Mouse (Mus musculus): Measurements from ENCODE around the gene Togaram2. TPM values are rescaled to one million over a fixed set of nuclear protein-coding genes. Genes with fewer than 3 reads are reported as not detected.

Togaram2 gene
- polyA plus RNA-seq, 1 experiment from 2014 or later = not detected

GRCm38 (mm10) chr17:71730655-71731054, 57.6 kb downstream of the Togaram2 start:
- WGBS = 85% methylated on average over 2 of the region's 2 CpGs
- no peaks in the 10 kb centered on the region for H3K4me1 ChIP-seq (ENCODE audit: control insufficient read depth, insufficient read depth, low read length)
- no peak overlapping the region for H3K9ac ChIP-seq (ENCODE audit: low read length)
- no peak for DNase-seq (ENCODE audit: low spot score)
- no peaks in the 10 kb centered on the region for H3K27me3 ChIP-seq (ENCODE audit: control insufficient read depth, insufficient read depth, low read length)
- no peaks in the 10 kb centered on the region for H3K9me3 ChIP-seq (ENCODE audit: control insufficient read depth, low read length)
- no peak overlapping the region for H3K4me3 ChIP-seq (ENCODE audit: low read depth, low read length)
- H3K4me2 ChIP-seq (ENCODE audit: low read depth) = no peak overlapping the region
- ATAC-seq (ENCODE audit: insufficient read depth, low FRiP score, low TSS enrichment) = no peak
- no peaks in the 10 kb centered on the region for H3K36me3 ChIP-seq (ENCODE audit: control insufficient read depth, insufficient read depth, low read length)
- no peak overlapping the region for H3K27ac ChIP-seq (ENCODE audit: low read depth, low read length)

- Histone ChIP-seq H3K4me2 (ENCODE audit: low read depth) (no peak overlapping the region), H3K36me3 (ENCODE audit: control insufficient read depth, insufficient read depth, low read length) (no peaks in the 10 kb centered on the region), H3K27me3 (ENCODE audit: control insufficient read depth, insufficient read depth, low read length) (no peaks in the 10 kb centered on the region), H3K4me1 (ENCODE audit: control insufficient read depth, insufficient read depth, low read length) (no peaks in the 10 kb centered on the region), H3K27ac (ENCODE audit: low read depth, low read length) (no peak overlapping the region), H3K4me3 (ENCODE audit: low read depth, low read length) (no peak overlapping the region), H3K9ac (ENCODE audit: low read length) (no peak overlapping the region), H3K9me3 (ENCODE audit: control insufficient read depth, low read length) (no peaks in the 10 kb centered on the region)
- ATAC-seq (ENCODE audit: insufficient read depth, low FRiP score, low TSS enrichment) = no peak
- 75% methylated on average over 3 of the region's 3 CpGs for WGBS
- no peak for DNase-seq (ENCODE audit: low spot score)
Observed at GRCm38 (mm10) chr17:71736442-71736841, 63.4 kb downstream of the Togaram2 start.

- no peaks in the 10 kb centered on the region for H3K27me3 ChIP-seq (ENCODE audit: control insufficient read depth, insufficient read depth, low read length)
- DNase-seq (ENCODE audit: low spot score) = no peak
- H3K4me1 ChIP-seq (ENCODE audit: control insufficient read depth, insufficient read depth, low read length) = no peaks in the 10 kb centered on the region
- no peak overlapping the region for H3K27ac ChIP-seq (ENCODE audit: low read depth, low read length)
- no peaks in the 10 kb centered on the region for H3K9me3 ChIP-seq (ENCODE audit: control insufficient read depth, low read length)
- H3K9ac ChIP-seq (ENCODE audit: low read length) = no peak overlapping the region
- ATAC-seq (ENCODE audit: insufficient read depth, low FRiP score, low TSS enrichment) = no peak
- H3K4me2 ChIP-seq (ENCODE audit: low read depth) = no peak overlapping the region
- 84% methylated on average over 3 of the region's 3 CpGs for whole genome bisulfite sequencing
- no peak overlapping the region for H3K4me3 ChIP-seq (ENCODE audit: low read depth, low read length)
- no peaks in the 10 kb centered on the region for H3K36me3 ChIP-seq (ENCODE audit: control insufficient read depth, insufficient read depth, low read length)
Observed at GRCm38 (mm10) chr17:71742156-71742555, 69.1 kb downstream of the Togaram2 start.

- Histone ChIP-seq H3K9me3 (ENCODE audit: control insufficient read depth, low read length) (no peaks in the 10 kb centered on the region), H3K4me3 (ENCODE audit: low read depth, low read length) (no peak overlapping the region), H3K9ac (ENCODE audit: low read length) (no peak overlapping the region), H3K27me3 (ENCODE audit: control insufficient read depth, insufficient read depth, low read length) (no peaks in the 10 kb centered on the region), H3K36me3 (ENCODE audit: control insufficient read depth, insufficient read depth, low read length) (no peaks in the 10 kb centered on the region), H3K27ac (ENCODE audit: low read depth, low read length) (no peak overlapping the region), H3K4me2 (ENCODE audit: low read depth) (no peak overlapping the region), H3K4me1 (ENCODE audit: control insufficient read depth, insufficient read depth, low read length) (no peaks in the 10 kb centered on the region)
- ATAC-seq (ENCODE audit: insufficient read depth, low FRiP score, low TSS enrichment) = no peak
- 42% methylated on average over 5 of the region's 5 CpGs for WGBS
- DNase-seq (ENCODE audit: low spot score) = no peak
Observed at GRCm38 (mm10) chr17:71742935-71743334, 69.9 kb downstream of the Togaram2 start.

- H3K27me3 ChIP-seq (ENCODE audit: control insufficient read depth, insufficient read depth, low read length) = no peaks in the 10 kb centered on the region
- no peak for DNase-seq (ENCODE audit: low spot score)
- no peak overlapping the region for H3K4me3 ChIP-seq (ENCODE audit: low read depth, low read length)
- no peaks in the 10 kb centered on the region for H3K4me1 ChIP-seq (ENCODE audit: control insufficient read depth, insufficient read depth, low read length)
- no peak overlapping the region for H3K27ac ChIP-seq (ENCODE audit: low read depth, low read length)
- no peak overlapping the region for H3K4me2 ChIP-seq (ENCODE audit: low read depth)
- 60% methylated on average over 9 of the region's 9 CpGs for WGBS
- H3K9me3 ChIP-seq (ENCODE audit: control insufficient read depth, low read length) = no peaks in the 10 kb centered on the region
- no peak overlapping the region for H3K9ac ChIP-seq (ENCODE audit: low read length)
- ATAC-seq (ENCODE audit: insufficient read depth, low FRiP score, low TSS enrichment) = no peak
- no peaks in the 10 kb centered on the region for H3K36me3 ChIP-seq (ENCODE audit: control insufficient read depth, insufficient read depth, low read length)
Observed at GRCm38 (mm10) chr17:71746114-71746513, 73.1 kb downstream of the Togaram2 start.

GRCm38 (mm10) chr17:71747561-71747960, 74.5 kb downstream of the Togaram2 start:
- H3K9me3 ChIP-seq (ENCODE audit: control insufficient read depth, low read length) = no peaks in the 10 kb centered on the region
- no peak overlapping the region for H3K4me2 ChIP-seq (ENCODE audit: low read depth)
- no peak for ATAC-seq (ENCODE audit: insufficient read depth, low FRiP score, low TSS enrichment)
- no peaks in the 10 kb centered on the region for H3K27me3 ChIP-seq (ENCODE audit: control insufficient read depth, insufficient read depth, low read length)
- no peak overlapping the region for H3K4me3 ChIP-seq (ENCODE audit: low read depth, low read length)
- 84% methylated on average over 8 of the region's 8 CpGs for WGBS
- no peak overlapping the region for H3K27ac ChIP-seq (ENCODE audit: low read depth, low read length)
- no peaks in the 10 kb centered on the region for H3K36me3 ChIP-seq (ENCODE audit: control insufficient read depth, insufficient read depth, low read length)
- H3K9ac ChIP-seq (ENCODE audit: low read length) = no peak overlapping the region
- no peaks in the 10 kb centered on the region for H3K4me1 ChIP-seq (ENCODE audit: control insufficient read depth, insufficient read depth, low read length)
- DNase-seq (ENCODE audit: low spot score) = no peak

- Histone ChIP-seq H3K9me3 (ENCODE audit: control insufficient read depth, low read length) (no peaks in the 10 kb centered on the region), H3K4me3 (ENCODE audit: low read depth, low read length) (no peak overlapping the region), H3K36me3 (ENCODE audit: control insufficient read depth, insufficient read depth, low read length) (no peaks in the 10 kb centered on the region), H3K27me3 (ENCODE audit: control insufficient read depth, insufficient read depth, low read length) (no peaks in the 10 kb centered on the region), H3K27ac (ENCODE audit: low read depth, low read length) (no peak overlapping the region), H3K9ac (ENCODE audit: low read length) (no peak overlapping the region), H3K4me1 (ENCODE audit: control insufficient read depth, insufficient read depth, low read length) (no peaks in the 10 kb centered on the region), H3K4me2 (ENCODE audit: low read depth) (no peak overlapping the region)
- DNase-seq (ENCODE audit: low spot score) (no peak), ATAC-seq (ENCODE audit: insufficient read depth, low FRiP score, low TSS enrichment) (no peak)
- WGBS = 82% methylated on average over 8 of the region's 9 CpGs
Observed at GRCm38 (mm10) chr17:71749616-71750168, 76.6 kb downstream of the Togaram2 start.

GRCm38 (mm10) chr17:71752831-71753230, 79.8 kb downstream of the Togaram2 start, which contains the start of gene Pcare:
Gene Pcare (minus strand): TSS chr17:71752894.
- H3K4me3 ChIP-seq (ENCODE audit: low read depth, low read length) = no peak within 1 kb of the TSS
- no peak within 1 kb of the TSS for H3K9ac ChIP-seq (ENCODE audit: low read length)
- no peaks in the 10 kb centered on the region for H3K36me3 ChIP-seq (ENCODE audit: control insufficient read depth, insufficient read depth, low read length)
- no peak within 1 kb of the TSS for H3K4me2 ChIP-seq (ENCODE audit: low read depth)
- 89% methylated on average over 10 of the region's 10 CpGs for WGBS
- H3K27me3 ChIP-seq (ENCODE audit: control insufficient read depth, insufficient read depth, low read length) = no peaks in the 10 kb centered on the region
- ATAC-seq (ENCODE audit: insufficient read depth, low FRiP score, low TSS enrichment) (no peak), DNase-seq (ENCODE audit: low spot score) (no peak)
- H3K27ac ChIP-seq (ENCODE audit: low read depth, low read length) = no peak within 1 kb of the TSS
- H3K9me3 ChIP-seq (ENCODE audit: control insufficient read depth, low read length) = no peaks in the 10 kb centered on the region
- H3K4me1 ChIP-seq (ENCODE audit: control insufficient read depth, insufficient read depth, low read length) = no peaks in the 10 kb centered on the region

GRCm38 (mm10) chr17:71760536-71760935, 87.5 kb downstream of the Togaram2 start:
- H3K4me1 ChIP-seq (ENCODE audit: control insufficient read depth, insufficient read depth, low read length) = no peaks in the 10 kb centered on the region
- no peaks in the 10 kb centered on the region for H3K9me3 ChIP-seq (ENCODE audit: control insufficient read depth, low read length)
- H3K27me3 ChIP-seq (ENCODE audit: control insufficient read depth, insufficient read depth, low read length) = no peaks in the 10 kb centered on the region
- H3K4me2 ChIP-seq (ENCODE audit: low read depth) = no peak overlapping the region
- no peaks in the 10 kb centered on the region for H3K36me3 ChIP-seq (ENCODE audit: control insufficient read depth, insufficient read depth, low read length)
- no peak overlapping the region for H3K9ac ChIP-seq (ENCODE audit: low read length)
- WGBS = 88% methylated on average over 7 of the region's 7 CpGs
- ATAC-seq (ENCODE audit: insufficient read depth, low FRiP score, low TSS enrichment) (no peak), DNase-seq (ENCODE audit: low spot score) (no peak)
- no peak overlapping the region for H3K27ac ChIP-seq (ENCODE audit: low read depth, low read length)
- H3K4me3 ChIP-seq (ENCODE audit: low read depth, low read length) = no peak overlapping the region

All from neural tube, embryonic 11.5 days (tissue).